Mouse (Mus musculus): Measurements from ENCODE around the gene Dll3. TPM values are rescaled to one million over a fixed set of nuclear protein-coding genes. Genes with fewer than 3 reads are reported as not detected.

The Dll3 gene
- polyA plus RNA-seq, 1 experiment: not detected

GRCm38 (mm10) chr7:28309737-28310136, 7.7 kb upstream of the Dll3 start:
- DNase-seq (ENCODE audit: low spot score): no peak

GRCm38 (mm10) chr7:28306216-28306615, 4.2 kb upstream of the Dll3 start:
- DNase-seq (ENCODE audit: low spot score): no peak

DNA sequence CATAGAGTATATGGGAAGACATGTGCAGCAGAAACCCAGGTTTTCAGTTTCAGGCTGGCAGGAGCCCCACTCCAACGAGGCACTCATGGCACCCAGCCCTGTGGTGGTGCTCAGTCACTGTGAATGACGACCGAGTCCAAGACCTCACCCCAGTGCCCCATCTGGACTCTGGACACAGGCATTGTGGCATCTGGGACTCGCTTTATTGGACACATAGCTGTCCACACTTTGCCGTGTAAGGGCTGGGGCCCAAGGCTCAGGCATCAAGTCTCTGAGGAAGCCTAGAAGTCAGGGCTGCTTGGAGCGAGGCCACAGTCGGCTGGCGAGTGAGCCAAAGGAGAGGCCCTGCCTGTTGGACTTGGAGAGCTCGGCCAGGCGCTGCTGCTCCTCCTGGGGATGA, 3.6 kb upstream of the Dll3 start:
- no peak for DNase-seq (ENCODE audit: low spot score)

DNA sequence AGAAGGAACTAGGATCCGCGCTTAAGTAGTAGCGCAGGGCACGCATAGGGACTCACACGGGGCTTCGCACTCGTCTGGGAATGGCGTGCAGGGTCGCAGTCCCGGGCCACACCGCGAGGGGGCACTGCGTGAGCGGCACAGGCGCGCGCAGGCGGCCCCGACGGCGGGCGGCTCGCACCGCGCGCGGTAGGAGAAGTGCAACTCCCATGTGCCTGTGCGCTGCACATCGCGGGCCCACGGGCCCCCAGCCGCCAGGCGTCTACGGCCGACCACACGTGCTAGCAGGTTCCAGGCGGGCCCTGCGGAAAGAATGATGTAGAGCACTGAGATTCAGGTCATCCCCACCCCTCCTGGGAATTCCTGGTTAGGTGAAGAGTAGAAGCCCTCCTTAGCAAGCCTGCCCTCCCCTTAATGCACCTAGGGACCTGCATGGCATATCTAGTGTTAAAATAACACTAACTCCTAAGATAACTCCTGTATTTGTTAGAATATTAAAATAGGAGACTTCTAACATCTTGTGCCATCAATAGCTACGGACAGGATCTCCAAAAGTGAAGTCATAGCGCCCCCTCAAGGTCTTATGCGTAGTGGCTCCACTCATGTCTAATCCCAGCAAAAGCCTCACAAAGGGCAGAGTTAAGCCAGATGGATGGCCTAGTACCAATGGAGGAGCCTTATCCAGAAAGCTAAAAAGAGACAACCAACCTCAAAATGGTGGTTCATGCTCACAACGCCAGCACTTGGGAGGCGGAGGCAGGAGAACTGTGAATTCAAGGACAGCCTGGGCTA, 3.0 kb downstream of the Dll3 start:
- DNase-seq (ENCODE audit: low spot score): no peak

DNA sequence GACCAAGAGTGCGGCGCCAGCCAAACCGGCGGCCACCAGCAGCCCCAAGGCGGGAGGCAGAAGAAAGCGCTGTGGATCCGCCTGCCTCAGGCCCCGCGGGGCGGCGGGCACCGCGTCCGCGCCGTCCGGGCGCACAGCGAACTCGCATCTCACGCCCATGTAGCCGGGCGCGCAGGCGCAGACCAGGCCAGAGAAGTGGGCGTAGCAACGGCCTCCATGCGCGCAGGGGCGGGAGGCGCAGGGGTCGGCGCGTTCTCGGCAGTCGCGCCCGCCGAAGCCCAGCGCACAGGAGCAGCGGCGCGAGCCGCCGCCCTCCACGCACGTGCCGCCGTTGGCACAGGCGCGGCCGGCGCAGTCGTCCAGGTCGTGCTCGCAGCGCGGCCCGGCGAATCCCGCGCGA, 7.6 kb downstream of the Dll3 start:
- DNase-seq (ENCODE audit: low spot score): no peak

DNA sequence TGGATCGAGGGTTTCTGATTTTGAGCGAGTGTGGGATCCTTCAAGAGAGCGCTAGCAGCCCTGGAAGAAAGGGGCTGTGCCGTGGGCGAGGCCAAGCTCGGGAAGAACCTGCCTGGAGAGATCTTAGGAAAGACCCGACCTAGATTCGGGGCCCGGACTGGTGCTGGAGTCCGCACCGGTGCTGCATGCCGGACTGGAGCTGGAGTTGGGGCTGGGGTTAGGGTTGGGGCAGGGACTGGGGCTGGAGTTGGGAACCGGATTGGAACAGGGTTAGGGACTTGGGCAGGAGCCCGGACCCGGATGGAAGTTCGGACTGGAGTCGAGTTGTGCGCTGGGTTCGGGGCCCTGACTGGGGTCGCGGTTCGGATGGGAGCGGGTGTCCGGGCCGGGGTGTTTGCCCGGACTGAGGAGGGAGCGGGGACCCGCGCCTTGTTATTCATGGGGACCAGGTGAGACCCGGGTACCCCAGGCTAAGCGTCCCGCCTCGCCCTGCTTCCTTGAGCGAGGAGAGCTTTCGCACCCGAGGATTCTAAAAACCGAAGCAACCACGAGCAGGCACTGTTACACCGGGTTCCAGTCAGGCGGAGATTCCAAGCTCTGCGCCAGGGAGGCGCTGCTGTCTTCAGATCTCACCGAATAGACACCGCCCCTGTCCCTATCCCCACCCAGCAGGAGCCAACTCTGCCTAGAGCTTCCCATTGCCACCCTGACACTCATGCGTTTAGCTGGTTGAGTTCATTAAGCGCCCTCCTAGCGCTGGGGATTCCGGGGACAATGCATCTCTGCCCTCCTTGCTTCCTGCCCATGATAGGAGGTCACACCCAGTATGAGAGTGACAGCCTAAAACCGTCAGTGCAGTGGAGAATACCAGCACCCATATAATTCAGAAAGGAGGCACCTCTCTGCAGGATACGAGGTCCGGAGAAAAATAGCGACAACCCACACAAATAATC, 11.1 kb downstream of the Dll3 start, which contains the start of gene Selenov:
Gene Selenov (minus strand): TSS at position 549 of the 953 bp plus-strand sequence.
- no peak for DNase-seq (ENCODE audit: low spot score)

DNA sequence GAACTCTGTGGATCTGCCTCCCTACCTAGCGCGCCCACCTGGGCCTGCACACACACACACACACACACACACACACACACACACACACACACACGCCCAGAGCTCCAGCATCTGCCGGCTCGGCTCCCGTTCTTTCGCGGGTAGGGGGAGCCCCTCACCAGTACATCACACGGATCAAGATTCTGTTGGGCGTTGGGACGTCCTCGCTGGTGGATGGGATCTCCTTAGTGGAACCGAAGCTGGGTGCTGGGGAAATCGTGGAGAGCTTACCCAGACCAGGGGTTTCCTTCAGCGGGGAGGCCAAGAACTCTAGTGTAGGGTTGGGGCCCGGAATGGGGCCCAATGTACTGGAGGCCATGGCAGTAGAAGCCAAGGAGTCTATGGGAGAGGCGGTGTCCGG, 11.9 kb downstream of the Dll3 start:
- DNase-seq (ENCODE audit: low spot score): no peak

DNA sequence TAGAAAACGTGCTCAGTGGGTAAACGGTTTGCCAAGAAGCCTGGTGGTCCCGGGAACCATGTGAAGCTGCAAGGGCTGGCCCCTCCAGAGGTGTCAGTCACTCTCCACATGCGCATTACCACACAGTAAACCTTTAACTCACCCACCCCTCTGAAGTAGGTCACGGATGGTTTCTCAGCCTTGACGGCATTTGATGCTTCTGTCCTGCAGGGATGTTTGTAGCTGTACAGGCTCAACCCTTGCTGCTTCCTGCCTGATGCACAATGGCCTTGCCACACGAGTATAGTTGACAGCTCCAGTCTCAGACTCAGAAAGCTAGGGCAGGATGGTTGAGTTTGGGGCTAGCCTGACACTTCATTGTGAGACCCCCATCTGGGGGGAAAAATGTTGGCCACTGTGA, 21.4 kb downstream of the Dll3 start:
- no peak for DNase-seq (ENCODE audit: low spot score)

DNA sequence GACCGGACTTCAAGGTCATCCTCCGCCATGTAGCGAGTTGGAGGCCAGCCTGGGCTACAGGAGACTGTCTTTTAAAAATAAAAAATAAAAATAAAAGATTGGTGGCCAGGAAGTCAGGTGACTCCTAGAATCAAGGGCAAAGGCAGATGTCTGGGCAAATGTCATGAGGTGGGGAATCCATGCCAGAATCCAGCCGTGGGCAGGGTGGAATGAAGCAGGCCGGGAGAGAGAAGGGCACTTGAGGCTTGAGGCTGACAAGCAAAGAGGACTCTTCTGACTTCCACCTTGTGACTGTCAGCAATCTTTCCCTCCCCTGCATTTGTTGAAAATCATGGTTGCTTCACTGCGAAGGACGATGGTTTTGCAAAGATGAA, 23.8 kb downstream of the Dll3 start:
- DNase-seq (ENCODE audit: low spot score): no peak

GRCm38 (mm10) chr7:28277615-28278278, 24.3 kb downstream of the Dll3 start, which contains the start of gene Eid2b:
Gene Eid2b, plus strand, starts transcription at chr7:28277739.
- peak; percentile 95 for DNase-seq (ENCODE audit: low spot score)

GRCm38 (mm10) chr7:28277237-28277614, 24.8 kb downstream of the Dll3 start:
- no peak for DNase-seq (ENCODE audit: low spot score)

GRCm38 (mm10) chr7:28271761-28272160, 30.3 kb downstream of the Dll3 start:
- DNase-seq (ENCODE audit: low spot score): no peak

GRCm38 (mm10) chr7:28269355-28269754, 32.7 kb downstream of the Dll3 start:
- no peak for DNase-seq (ENCODE audit: low spot score)

DNA sequence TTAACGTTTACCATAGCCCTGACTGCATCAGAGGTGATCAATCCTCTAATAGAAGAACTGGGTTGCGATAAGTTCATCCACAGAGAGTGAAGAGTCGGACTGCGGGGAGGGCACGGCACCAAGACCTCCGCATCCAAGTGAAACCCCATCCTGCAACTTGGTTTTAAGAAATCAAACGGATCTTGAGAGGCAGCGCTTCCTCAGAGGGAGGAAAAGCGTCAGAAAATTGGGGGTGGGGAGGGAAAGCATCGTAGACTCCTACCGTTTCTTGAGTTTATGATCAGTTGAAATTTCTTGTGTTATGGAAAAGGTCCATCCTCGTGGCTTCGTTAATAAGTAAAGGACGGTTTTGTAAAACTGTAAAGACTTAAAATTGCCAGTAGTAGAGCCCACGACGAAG, 33.5 kb downstream of the Dll3 start:
- DNase-seq (ENCODE audit: low spot score): no peak

DNA sequence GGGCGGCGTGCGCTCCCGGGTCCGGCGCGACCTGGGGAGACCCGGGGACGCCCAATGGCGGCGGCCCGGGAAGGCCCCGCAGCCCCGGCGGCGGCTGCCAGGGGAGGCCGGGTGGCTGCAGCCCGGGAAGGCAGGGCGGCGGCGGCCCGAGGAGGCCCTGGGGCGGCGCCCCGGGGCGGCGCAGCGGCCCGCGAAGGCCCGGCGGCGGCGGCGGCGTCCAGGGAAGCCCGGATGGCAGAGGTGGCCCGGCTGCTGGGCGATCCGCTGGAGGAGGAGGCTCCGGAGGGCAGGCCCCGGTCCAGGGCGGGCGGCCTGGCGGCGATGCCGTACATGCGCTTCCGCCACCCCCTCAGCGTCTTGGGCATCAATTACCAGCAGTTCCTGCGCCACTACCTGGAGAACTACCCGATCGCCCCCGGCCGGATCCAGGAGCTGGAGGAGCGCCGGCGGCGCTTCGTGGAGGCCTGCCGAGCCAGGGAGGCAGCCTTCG, 34.0 kb downstream of the Dll3 start:
- peak; percentile 67 for DNase-seq (ENCODE audit: low spot score)

GRCm38 (mm10) chr7:28267129-28268041, 34.7 kb downstream of the Dll3 start, which contains the start of gene Eid2:
Gene Eid2, plus strand, starts transcription at chr7:28267881.
- DNase-seq (ENCODE audit: low spot score): peak; percentile 63

GRCm38 (mm10) chr7:28265391-28265790, 36.6 kb downstream of the Dll3 start:
- DNase-seq (ENCODE audit: low spot score): no peak

- peak; percentile 34 for DNase-seq (ENCODE audit: low spot score)
These were observed 38.3 kb downstream of the Dll3 start for GRCm38 (mm10) chr7:28263786-28264185.

- no peak for DNase-seq (ENCODE audit: low spot score)
These were observed 39.2 kb downstream of the Dll3 start for GRCm38 (mm10) chr7:28262861-28263260.

DNA sequence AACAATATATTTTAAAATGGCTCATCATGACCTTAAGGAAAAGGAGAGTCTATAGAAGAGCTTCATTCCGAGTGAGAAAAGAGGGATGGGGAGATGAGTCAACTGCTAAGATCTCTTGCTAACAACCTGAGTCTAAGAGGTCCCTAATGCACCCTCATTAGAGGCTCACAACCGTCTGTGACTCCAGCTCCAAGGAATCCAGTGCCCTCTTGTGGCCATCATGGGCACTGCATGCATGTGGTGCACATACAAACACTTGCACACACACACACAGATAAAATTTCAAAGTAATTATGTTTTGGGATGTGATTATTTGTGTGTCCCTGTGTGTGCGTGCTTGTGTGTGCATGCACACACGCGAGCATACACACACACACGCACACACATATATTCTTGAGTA, 46.6 kb downstream of the Dll3 start:
- no peak for DNase-seq (ENCODE audit: low spot score)

DNA sequence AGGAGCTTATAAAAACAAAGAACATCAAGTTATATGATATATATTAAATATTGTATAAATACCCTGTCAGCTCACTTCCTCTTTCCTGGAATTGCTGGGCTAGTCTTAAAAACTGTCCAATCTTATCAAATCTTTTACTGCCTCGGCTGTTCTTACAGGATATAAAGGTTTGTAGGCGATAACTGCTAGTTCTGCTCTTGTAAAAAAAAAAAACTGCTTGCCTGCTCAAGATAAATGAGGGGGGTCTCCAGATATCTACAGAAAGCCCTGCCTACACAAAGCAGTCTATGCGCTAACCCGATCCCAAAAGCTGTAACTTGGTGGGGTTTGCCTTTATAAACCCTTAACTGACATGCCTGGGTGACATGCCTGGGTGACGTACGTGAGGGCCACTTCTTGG, 47.4 kb downstream of the Dll3 start:
- DNase-seq (ENCODE audit: low spot score): no peak
